Mouse (Mus musculus) left cerebral cortex, adult 9 months (tissue): ENCODE measurements around the gene Vmn2r114.
"Not testable (repeated sequence)": the region's sequence is repeated elsewhere in the genome, so short reads cannot be mapped to it uniquely, and the experiment has no call there.

Experiments used
- DNase-seq, 2 experiments: peaks; one replicate each; pipeline ENCODE4 v3.0.0; 2022; ENCODE audit warnings: low spot score in 2 of 2

Vmn2r114 gene

GRCm38 (mm10) chr17:23312437-23312836 lies at the start of gene Vmn2r114:
Gene Vmn2r114, minus strand, starts transcription at chr17:23312537.
- DNase-seq = not testable (repeated sequence)

- DNase-seq = no peak
Measured at GRCm38 (mm10) chr17:23351644-23352043, 39.3 kb upstream of the Vmn2r114 start.

DNA sequence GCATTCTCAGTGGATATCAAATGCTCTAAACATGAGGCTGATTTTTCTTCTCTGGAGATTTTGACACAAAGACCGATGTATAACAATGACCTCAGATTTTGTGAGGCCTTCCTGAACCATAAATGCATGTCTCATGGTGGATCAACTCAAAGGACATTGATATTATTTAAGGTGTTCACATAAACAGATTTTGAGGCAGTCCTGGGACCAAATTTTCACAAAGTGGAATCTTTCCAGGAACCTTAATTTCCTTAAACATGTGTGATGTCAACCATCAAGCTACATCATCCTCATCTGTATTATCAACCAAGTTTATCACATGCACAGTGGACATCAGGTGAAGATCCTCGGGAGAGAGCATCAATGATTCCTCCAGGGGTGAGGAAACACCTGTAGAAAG lies 31.1 kb upstream of the Vmn2r114 start, which contains the start of gene Vmn2r115:
Vmn2r115 (plus strand) TSS at position 301 of the 400 bp plus-strand sequence.
- not testable (repeated sequence) for DNase-seq

- no peak for DNase-seq
Measured at GRCm38 (mm10) chr17:23330657-23331056, 18.3 kb upstream of the Vmn2r114 start.
